Mouse (Mus musculus) spleen, adult 2 months (tissue): Measurements from ENCODE around the gene Rps6ka1.

Experiments
- CTCF ChIP-seq: fragments of 200-500 bp; IDR thresholded peaks from 2 replicates; pipeline ENCODE4 v1.5.1; 2011; ENCODE audit warnings: mild to moderate bottlenecking, inconsistent platforms; ENCODE audit not compliant: insufficient read depth, insufficient read length, insufficient replicate concordance; ENCODE audit errors: extremely low read depth
- POLR2A ChIP-seq: fragments of 200-500 bp; IDR thresholded peaks from 2 replicates; pipeline ENCODE4 v1.6.1; 2011; ENCODE audit warnings: low read depth, low read length, inconsistent platforms

GRCm38 (mm10) chr4:133887672-133888453 is at the start of gene Rps6ka1:
- no peak for TF ChIP-seq CTCF
- peak; percentile 10; the same call in 1 of the 2 replicates for TF ChIP-seq POLR2A
